Mouse (Mus musculus) lung, embryonic 15.5 days (tissue): ENCODE data around the gene Cnksr3. TPM values are rescaled to one million over a fixed set of nuclear protein-coding genes. Genes with fewer than 3 reads are reported as not detected.

Experiments
- ATAC-seq: fragments of 200-750 bp; cut with Nextera tagmentation; 2 replicates; pipeline ENCODE4 v1.8.0; 2017; ENCODE audit warnings: moderate number of reproducible peaks, borderline replicate concordance; ENCODE audit not compliant: low FRiP score, low TSS enrichment; ENCODE audit errors: extremely low read depth
- H3K27ac ChIP-seq: fragments of 300-500 bp; sonication (generic); 2 replicates; pipeline ENCODE4 v1.5.1; 2015; ENCODE audit warnings: moderate library complexity, mild to moderate bottlenecking, inconsistent platforms
- H3K27me3 ChIP-seq: fragments of 300-500 bp; sonication (generic); 2 replicates; pipeline ENCODE4 v1.6.1; 2015; ENCODE audit warnings: inconsistent platforms
- H3K36me3 ChIP-seq: fragments of 300-500 bp; sonication (generic); 2 replicates; pipeline ENCODE4 v1.6.1; 2015; ENCODE audit warnings: inconsistent platforms
- H3K4me1 ChIP-seq: fragments of 300-500 bp; sonication (generic); 2 replicates; pipeline ENCODE4 v1.6.1; 2015; ENCODE audit warnings: inconsistent platforms
- H3K4me2 ChIP-seq: fragments of 300-500 bp; sonication (generic); 2 replicates; pipeline ENCODE4 v1.6.1; 2015; ENCODE audit warnings: inconsistent platforms, mild to moderate bottlenecking, moderate library complexity
- H3K4me3 ChIP-seq: fragments of 300-500 bp; sonication (generic); 2 replicates; pipeline ENCODE4 v1.5.1; 2015; ENCODE audit warnings: mild to moderate bottlenecking, inconsistent platforms
- H3K9ac ChIP-seq: fragments of 300-500 bp; sonication (generic); 2 replicates; pipeline ENCODE4 v1.6.1; 2015; ENCODE audit warnings: inconsistent platforms
- H3K9me3 ChIP-seq: fragments of 300-500 bp; sonication (generic); 2 replicates; pipeline ENCODE4 v1.6.1; 2016; ENCODE audit warnings: inconsistent platforms
- WGBS: fragments of 180-500 bp; shearing (Covaris S2); methylation state at CpG from one replicate; pipeline ENCODE4 v1.1.7; 2015; 5-methylcytosine and 5-hydroxymethylcytosine counted together
- polyA plus RNA-seq: library from polyadenylated mRNA; unstranded; fragments of >200 nt; fragmentation: Nextera tagmentation; extraction: Ambion mirVana; gene quantifications from 2 replicates; pipeline ENCODE4 v1.2.1, GENCODE M21; 2015

Gene Cnksr3
- polyA plus RNA-seq, 1 experiment from 2014 or later: 9.8 TPM

DNA sequence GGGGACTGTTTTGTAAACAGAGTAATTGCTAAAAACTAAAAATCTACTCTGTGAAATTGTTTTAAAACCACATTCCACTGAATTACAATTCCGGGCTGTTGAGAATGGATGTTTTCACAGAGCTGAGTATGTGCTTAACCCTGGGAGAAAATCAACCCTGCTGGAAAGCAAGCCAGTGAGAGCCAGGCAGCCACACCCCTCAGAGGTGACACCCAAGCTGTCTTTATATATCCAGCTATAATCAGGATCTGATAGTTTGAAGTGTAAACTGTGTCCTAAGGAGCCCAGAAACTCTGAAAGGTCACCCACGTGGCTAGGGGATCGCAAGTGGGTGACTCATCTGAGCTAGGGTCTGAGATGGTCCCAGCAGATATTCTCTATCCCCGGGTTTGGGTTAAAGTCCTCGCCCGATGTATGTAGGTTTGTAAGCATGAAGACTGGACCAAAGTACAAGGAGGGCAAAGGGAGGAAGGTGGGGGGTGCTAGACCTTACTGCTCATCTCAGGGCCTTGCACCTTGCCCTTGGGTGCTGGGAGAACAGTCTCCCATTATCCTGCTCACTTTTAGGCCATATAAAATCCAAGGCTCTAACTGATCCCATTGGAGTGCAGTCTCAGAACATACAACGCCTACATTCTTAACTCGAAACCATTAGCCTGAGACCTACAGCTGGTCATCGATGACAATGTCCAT is 20.2 kb downstream of the Cnksr3 start:
- H3K27me3 ChIP-seq: no peaks in the 10 kb centered on the region
- H3K9me3 ChIP-seq: no peaks in the 10 kb centered on the region
- ATAC-seq: no peak
- peaks cover 19% of the 10 kb centered on the region for H3K4me1 ChIP-seq
- no peak overlapping the region for H3K4me2 ChIP-seq
- H3K36me3 ChIP-seq: no peaks in the 10 kb centered on the region
- WGBS: 78% methylated on average over 9 of the region's 9 CpGs
- no peak overlapping the region for H3K27ac ChIP-seq
- H3K4me3 ChIP-seq: no peak overlapping the region
- no peak overlapping the region for H3K9ac ChIP-seq

DNA sequence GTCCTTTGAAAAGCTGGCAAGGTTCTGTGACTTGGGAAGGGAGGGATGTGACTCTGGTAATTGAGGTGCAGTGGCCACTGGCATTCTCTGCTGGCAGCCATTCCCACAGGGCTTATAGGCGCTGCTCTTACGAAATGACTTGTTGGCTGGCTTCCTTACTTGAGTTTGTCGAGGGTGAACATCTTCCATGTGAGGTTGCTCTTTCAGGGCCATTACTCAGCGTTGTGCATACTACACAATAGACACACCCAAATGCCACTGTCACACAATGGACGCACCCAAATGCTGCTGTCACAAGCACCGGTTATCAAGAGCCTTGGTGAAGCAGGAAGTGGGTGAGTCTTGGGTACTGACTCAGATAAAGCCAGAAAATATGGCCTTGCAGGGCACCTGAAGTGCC is 22.8 kb downstream of the Cnksr3 start:
- ATAC-seq: no peak
- Histone ChIP-seq H3K36me3 (no peaks in the 10 kb centered on the region), H3K27ac (no peak overlapping the region), H3K9me3 (no peaks in the 10 kb centered on the region), H3K4me1 (0 out of 2 replicates have a peak, but pooled peaks cover 9% of the 10 kb centered on the region), H3K9ac (no peak overlapping the region), H3K4me3 (no peak overlapping the region), H3K27me3 (no peaks in the 10 kb centered on the region), H3K4me2 (no peak overlapping the region)
- WGBS: 61% methylated on average over 6 of the region's 6 CpGs

DNA sequence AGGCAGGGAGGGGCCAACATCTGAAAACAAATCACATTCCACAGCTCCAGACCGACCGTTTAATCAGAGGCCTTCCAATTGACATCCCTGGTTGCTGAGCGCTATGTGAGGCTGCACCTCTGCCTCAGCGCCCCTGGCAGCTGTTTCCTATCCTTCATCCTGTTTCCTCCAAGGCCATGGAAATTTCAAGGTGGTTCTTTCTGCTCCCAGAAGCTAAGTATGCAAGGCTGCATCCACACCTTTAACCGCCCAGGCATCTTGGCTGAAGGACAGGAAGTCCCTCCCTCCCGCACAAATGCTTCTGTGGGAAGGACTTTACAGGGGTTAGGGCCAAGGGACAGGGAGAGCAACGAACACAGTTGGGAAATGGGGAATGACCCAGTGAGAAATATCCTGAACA is 24.2 kb downstream of the Cnksr3 start:
- Histone ChIP-seq H3K9ac (no peak overlapping the region), H3K27me3 (no peaks in the 10 kb centered on the region), H3K4me3 (no peak overlapping the region), H3K36me3 (no peaks in the 10 kb centered on the region), H3K4me1 (peaks cover 18% of the 10 kb centered on the region), H3K27ac (peak overlapping the region; percentile 24; the same call in 1 of the 2 replicates), H3K9me3 (no peaks in the 10 kb centered on the region), H3K4me2 (no peak overlapping the region)
- WGBS: 32% methylated on average over 7 of the region's 7 CpGs
- ATAC-seq: peak; percentile 48; the same call in 1 of the 2 replicates

DNA sequence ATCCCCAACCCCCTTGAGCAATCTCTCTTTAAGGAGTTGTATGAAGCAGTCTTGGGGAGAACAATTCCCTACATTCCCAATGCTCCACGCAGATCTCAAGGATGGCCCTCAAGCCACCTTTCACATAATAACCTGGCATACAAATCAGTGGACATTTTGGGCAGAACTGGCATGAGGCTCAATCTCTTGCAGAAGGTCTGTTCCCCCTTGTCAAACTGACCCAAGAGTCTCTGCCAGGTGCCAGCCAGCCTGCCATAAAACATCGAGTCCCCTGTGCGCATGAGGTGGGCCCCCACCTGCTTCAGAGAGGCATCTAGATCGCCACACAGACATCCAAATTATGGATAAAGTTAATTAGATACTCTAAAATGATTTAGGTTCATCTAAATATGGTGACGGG is 25.0 kb downstream of the Cnksr3 start:
- Histone ChIP-seq H3K27me3 (no peaks in the 10 kb centered on the region), H3K36me3 (no peaks in the 10 kb centered on the region), H3K9me3 (no peaks in the 10 kb centered on the region), H3K4me2 (no peak overlapping the region), H3K4me3 (no peak overlapping the region), H3K9ac (no peak overlapping the region), H3K4me1 (peaks cover 26% of the 10 kb centered on the region), H3K27ac (no peak overlapping the region)
- WGBS: 87% methylated on average over 5 of the region's 5 CpGs
- no peak for ATAC-seq

DNA sequence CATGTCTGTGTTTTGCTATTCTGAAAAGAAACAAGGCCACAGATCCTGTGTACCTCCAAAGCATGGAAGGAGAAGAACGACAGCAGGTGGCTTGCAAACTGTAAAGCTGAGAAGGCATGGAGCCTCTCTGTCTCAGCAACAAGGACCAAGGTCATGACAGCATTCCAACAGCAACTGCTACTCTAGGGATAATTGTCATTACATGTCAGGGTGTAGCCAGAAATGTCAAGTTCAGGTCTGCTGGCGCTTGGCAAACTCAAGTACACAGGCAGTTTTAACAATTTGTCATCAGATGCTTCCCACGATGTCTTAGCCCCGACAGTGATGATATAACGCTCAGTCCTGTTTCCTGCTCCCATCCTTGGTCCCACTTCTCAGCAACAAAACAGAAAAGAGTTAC is 26.0 kb downstream of the Cnksr3 start:
- no peak overlapping the region for H3K4me2 ChIP-seq
- no peak overlapping the region for H3K4me3 ChIP-seq
- ATAC-seq: no peak
- no peak overlapping the region for H3K9ac ChIP-seq
- H3K27ac ChIP-seq: no peak overlapping the region
- peaks cover 29% of the 10 kb centered on the region for H3K4me1 ChIP-seq
- no peaks in the 10 kb centered on the region for H3K36me3 ChIP-seq
- H3K27me3 ChIP-seq: no peaks in the 10 kb centered on the region
- H3K9me3 ChIP-seq: no peaks in the 10 kb centered on the region
- WGBS: 70% methylated on average over 5 of the region's 5 CpGs

DNA sequence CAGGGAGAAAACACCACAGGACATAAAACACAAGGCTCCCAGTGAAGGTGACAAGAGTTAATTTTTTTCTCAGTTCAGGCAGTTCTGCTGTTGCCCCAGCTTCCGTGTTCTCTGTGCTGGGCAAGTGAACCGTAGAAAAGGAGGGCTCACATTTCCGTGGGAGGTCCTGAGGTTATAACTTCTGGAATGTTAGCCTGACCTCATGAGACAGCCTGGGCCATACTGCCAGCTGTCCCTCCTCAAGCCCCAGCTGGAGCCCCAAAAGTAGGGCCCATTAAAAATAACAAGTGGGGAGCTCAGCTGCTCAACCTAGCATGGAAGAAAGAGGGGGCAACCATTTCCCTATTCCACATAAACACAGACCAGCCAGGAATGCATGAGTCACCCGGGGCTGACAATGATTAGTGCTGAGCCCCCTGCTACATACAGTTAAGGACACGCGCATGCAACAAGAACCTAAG is 28.8 kb downstream of the Cnksr3 start:
- ATAC-seq: peak; percentile 74; the same call in 1 of the 2 replicates
- Histone ChIP-seq H3K4me1 (peaks cover 27% of the 10 kb centered on the region), H3K4me2 (peak overlapping the region; percentile 22; the same call in 1 of the 2 replicates), H3K27me3 (no peaks in the 10 kb centered on the region), H3K4me3 (no peak overlapping the region), H3K27ac (peak overlapping the region; percentile 49), H3K36me3 (no peaks in the 10 kb centered on the region), H3K9me3 (no peaks in the 10 kb centered on the region), H3K9ac (no peak overlapping the region)
- 14% methylated on average over 6 of the region's 6 CpGs for WGBS

DNA sequence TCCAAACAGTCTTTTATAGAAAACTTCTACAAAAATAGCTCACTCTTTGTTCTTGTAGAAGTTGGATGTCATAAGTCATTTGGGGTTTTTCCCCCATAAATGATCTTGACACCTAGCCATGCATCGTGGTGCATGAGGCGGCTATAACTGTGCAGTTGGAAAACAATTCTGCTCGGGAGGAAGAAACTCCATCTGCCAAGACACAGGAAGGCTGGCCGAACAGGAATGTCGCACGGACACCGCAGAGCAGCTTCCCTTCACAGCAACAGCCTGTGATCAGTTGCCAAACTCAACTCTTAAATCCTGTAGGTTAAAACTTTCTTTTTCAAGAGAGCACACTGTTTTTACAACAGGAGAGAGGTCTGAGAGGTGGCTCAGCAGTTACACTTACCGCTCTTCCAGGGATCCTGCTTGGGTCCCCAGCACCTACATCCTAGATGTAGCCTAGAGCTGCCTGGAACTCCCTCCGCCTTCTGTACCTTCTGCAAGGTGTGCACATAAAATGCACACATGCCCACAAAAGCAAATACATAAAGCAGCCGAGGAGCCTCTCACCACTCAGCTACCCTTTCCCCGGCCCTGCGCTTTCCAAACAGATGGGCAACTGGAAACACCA is 29.4 kb downstream of the Cnksr3 start:
- Histone ChIP-seq H3K27me3 (no peaks in the 10 kb centered on the region), H3K4me1 (peaks cover 23% of the 10 kb centered on the region), H3K36me3 (no peaks in the 10 kb centered on the region), H3K9ac (no peak overlapping the region), H3K4me3 (no peak overlapping the region), H3K9me3 (no peaks in the 10 kb centered on the region), H3K27ac (peak overlapping the region; percentile 49), H3K4me2 (peak overlapping the region; percentile 22; the same call in 1 of the 2 replicates)
- ATAC-seq: no peak; the same call in 1 of the 2 replicates
- 42% methylated on average over 12 of the region's 12 CpGs for WGBS

DNA sequence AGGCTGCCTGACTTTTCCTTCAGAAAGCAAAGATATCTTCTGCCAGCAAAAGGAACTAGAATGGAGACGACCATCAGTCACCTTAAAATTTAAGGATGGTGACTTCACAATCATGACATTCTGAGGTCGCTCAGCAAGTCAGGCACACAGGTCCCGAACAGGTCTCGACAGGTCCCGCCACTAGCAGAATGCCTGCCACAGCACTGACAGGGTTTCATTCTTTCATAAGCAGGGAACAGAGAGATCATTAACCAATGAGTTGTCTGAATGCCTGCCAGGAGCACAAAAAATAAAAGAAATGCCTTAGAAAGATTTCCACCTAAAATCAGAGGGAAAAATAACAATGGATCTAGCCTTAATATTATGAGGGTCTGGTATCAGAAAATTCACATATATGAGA is 31.7 kb downstream of the Cnksr3 start:
- no peak for ATAC-seq
- H3K4me3 ChIP-seq: no peak overlapping the region
- no peaks in the 10 kb centered on the region for H3K9me3 ChIP-seq
- 70% methylated on average over 5 of the region's 5 CpGs for WGBS
- no peak overlapping the region for H3K4me2 ChIP-seq
- no peak overlapping the region for H3K27ac ChIP-seq
- no peaks in the 10 kb centered on the region for H3K36me3 ChIP-seq
- H3K27me3 ChIP-seq: no peaks in the 10 kb centered on the region
- no peak overlapping the region for H3K9ac ChIP-seq
- peaks cover 23% of the 10 kb centered on the region for H3K4me1 ChIP-seq

DNA sequence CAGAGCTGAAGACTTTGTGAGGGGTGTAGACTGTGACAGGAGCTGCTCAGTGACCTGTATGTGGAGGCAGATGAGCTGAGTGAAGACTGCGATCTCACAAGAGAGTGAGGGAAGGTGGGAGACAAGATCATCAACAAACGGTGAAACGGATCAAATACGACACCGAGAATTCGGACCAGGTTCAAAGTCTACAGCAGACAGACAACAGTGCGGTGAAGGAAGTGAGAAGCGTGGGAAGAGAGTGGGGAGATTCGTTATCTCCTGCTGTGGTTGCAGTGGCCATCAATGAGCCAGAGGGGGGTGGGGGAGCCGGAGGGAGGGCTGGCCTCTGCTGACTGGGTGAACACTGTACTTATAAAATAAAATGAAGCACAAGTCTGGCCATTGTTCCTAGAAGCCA is 33.5 kb downstream of the Cnksr3 start:
- Histone ChIP-seq H3K9ac (no peak overlapping the region), H3K4me1 (peaks cover 21% of the 10 kb centered on the region), H3K27ac (no peak overlapping the region), H3K4me2 (no peak overlapping the region), H3K36me3 (no peaks in the 10 kb centered on the region), H3K9me3 (no peaks in the 10 kb centered on the region), H3K4me3 (no peak overlapping the region), H3K27me3 (no peaks in the 10 kb centered on the region)
- no peak for ATAC-seq
- WGBS: 54% methylated on average over 10 of the region's 10 CpGs

DNA sequence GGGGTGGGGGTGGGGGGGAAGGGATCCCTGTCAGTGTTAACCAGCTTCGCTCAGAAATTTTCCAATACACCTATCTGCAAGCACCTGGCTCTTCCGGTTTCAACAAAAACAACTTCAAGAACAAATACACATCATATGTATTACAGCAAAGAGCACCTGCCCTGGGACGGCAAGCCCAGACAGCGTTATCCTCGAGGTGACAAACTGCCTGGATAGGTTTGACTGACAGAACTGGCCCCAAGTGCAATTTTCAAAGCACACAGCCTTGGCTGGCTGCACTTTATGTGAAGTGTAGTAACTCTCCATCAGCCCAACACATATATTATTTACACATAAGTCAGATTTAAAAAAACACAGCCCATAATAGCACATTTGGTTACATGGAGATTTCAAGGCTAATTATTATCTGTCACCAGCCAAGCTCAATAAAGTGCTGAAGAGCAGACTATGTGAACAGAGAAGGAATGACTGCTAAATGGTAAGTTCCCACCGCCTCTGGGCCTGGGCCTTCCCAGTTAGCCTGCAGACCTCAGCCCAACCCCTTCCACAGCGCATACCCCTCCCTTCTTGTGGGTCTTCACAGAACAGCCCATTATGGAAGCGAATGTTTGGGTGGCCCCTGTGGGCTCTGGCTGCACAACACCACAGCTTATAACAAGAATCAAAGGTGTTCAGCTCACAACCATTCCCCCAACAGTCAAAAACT is 35.7 kb downstream of the Cnksr3 start:
- no peak overlapping the region for H3K27ac ChIP-seq

DNA sequence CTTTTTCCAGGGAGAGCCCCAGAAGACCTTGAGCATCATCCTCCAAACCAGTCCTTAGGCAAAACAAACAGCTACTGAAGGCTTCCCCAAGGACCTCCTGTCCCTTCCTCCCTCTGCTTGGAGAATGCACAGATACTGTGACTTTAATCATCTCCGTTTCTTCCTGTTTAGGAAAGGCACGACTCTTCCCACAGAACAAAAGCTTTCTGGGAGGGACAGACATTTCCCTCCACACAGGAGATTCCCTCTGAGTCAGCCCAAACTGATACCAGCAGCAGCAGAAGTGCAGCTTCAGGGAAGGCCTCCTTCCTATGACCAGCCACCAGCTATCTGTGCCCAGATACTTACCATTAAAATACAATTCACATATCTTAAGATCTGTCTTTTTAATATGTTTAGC is 37.6 kb downstream of the Cnksr3 start:
- no peaks in the 10 kb centered on the region for H3K36me3 ChIP-seq
- no peaks in the 10 kb centered on the region for H3K27me3 ChIP-seq
- 0 out of 2 replicates have a peak, but pooled peaks cover 4% of the 10 kb centered on the region for H3K4me1 ChIP-seq
- H3K27ac ChIP-seq: peak overlapping the region; percentile 20; the same call in 1 of the 2 replicates
- H3K9ac ChIP-seq: no peak overlapping the region
- no peak for ATAC-seq
- 22% methylated on average over 2 of the region's 2 CpGs for WGBS
- no peak overlapping the region for H3K4me3 ChIP-seq
- H3K4me2 ChIP-seq: no peak overlapping the region
- H3K9me3 ChIP-seq: no peaks in the 10 kb centered on the region

More for the DNA sequence above, 35.7 kb downstream of the Cnksr3 start:
- 73% methylated on average over 8 of the region's 8 CpGs for WGBS
- ATAC-seq: no peak
- H3K4me3 ChIP-seq: no peak overlapping the region
- no peak overlapping the region for H3K9ac ChIP-seq
- no peaks in the 10 kb centered on the region for H3K9me3 ChIP-seq
- 0 out of 2 replicates have a peak, but pooled peaks cover 4% of the 10 kb centered on the region for H3K4me1 ChIP-seq
- no peak overlapping the region for H3K4me2 ChIP-seq
- no peaks in the 10 kb centered on the region for H3K36me3 ChIP-seq
- no peaks in the 10 kb centered on the region for H3K27me3 ChIP-seq

DNA sequence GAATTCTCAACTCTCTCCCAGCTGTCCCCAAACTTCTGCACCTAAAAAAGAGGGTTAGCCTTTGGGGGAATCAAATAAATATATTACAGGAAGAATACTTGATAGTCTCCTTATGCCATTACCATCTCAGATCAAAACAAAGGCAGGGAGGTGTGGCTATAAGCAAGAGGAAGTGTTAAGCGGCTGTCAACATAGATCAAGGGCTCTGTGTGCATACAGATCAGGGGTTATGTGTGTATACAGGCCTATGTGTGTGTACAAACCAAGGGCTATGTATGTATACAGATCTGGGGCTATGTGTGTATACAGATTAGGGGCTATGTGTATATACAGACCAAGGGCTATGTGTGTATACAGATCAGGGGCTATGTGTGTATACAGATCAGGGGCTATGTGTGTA is 38.9 kb downstream of the Cnksr3 start:
- ATAC-seq: no peak
- Histone ChIP-seq H3K36me3 (no peaks in the 10 kb centered on the region), H3K9ac (no peak overlapping the region), H3K4me3 (no peak overlapping the region), H3K27me3 (no peaks in the 10 kb centered on the region), H3K4me1 (no peaks in the 10 kb centered on the region), H3K4me2 (no peak overlapping the region), H3K9me3 (no peaks in the 10 kb centered on the region), H3K27ac (no peak overlapping the region)
- WGBS: 60% methylated on average over 1 of the region's 1 CpGs
